Mouse (Mus musculus): ENCODE measurements around the gene Crispld2. TPM values are rescaled to one million over a fixed set of nuclear protein-coding genes. Genes with fewer than 3 reads are reported as not detected.

The Crispld2 gene
- polyA plus RNA-seq, 1 experiment from 2014 or later: 0.36 TPM

GRCm38 (mm10) chr8:120034471-120034870 is 42.2 kb downstream of the Crispld2 start:
- H3K9ac ChIP-seq (replicated peaks; ENCODE audit: low read depth, low read length): no peak overlapping the region
- H3K27me3 ChIP-seq (ENCODE audit: control insufficient read depth, insufficient read depth, low read length): no peaks in the 10 kb centered on the region
- no peak overlapping the region for H3K4me3 ChIP-seq (ENCODE audit: low read depth, low read length)
- H3K4me2 ChIP-seq (ENCODE audit: low read depth, low read length): no peak overlapping the region
- H3K27ac ChIP-seq (ENCODE audit: low read depth, low read length): no peak overlapping the region
- H3K4me1 ChIP-seq (ENCODE audit: control insufficient read depth, insufficient read depth, low read length): no peaks in the 10 kb centered on the region
- H3K9me3 ChIP-seq (ENCODE audit: control insufficient read depth, low read length): no peaks in the 10 kb centered on the region
- no peak for ATAC-seq (ENCODE audit: low read depth)
- H3K36me3 ChIP-seq (ENCODE audit: control insufficient read depth, insufficient read depth, low read length): no peaks in the 10 kb centered on the region
- 35% methylated on average over 6 of the region's 6 CpGs for WGBS

DNA sequence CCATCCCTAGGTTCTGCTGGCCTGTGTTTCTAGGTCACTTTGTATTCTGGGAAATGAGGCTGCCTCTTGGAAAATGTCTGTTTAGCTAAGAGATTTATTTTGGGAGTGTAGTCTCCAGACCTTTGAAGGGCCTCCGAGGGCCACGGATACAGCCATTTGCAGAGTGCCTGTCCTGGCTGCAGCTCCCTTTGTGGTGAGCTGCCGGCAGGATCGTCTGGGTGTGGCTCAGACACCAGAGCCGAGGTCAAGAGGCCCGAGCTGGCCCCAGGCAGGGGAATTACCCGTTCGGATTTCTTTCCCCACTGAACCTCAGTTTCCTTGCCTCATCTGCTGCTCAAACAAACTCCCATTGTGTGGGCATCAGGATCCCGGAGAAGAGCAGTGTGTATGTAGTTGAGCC is 43.9 kb downstream of the Crispld2 start:
- Histone ChIP-seq H3K9me3 (ENCODE audit: control insufficient read depth, low read length) (no peaks in the 10 kb centered on the region), H3K4me2 (ENCODE audit: low read depth, low read length) (no peak overlapping the region), H3K36me3 (ENCODE audit: control insufficient read depth, insufficient read depth, low read length) (no peaks in the 10 kb centered on the region), H3K4me3 (ENCODE audit: low read depth, low read length) (no peak overlapping the region), H3K4me1 (ENCODE audit: control insufficient read depth, insufficient read depth, low read length) (no peaks in the 10 kb centered on the region), H3K9ac (replicated peaks; ENCODE audit: low read depth, low read length) (no peak overlapping the region), H3K27ac (ENCODE audit: low read depth, low read length) (no peak overlapping the region), H3K27me3 (ENCODE audit: control insufficient read depth, insufficient read depth, low read length) (no peaks in the 10 kb centered on the region)
- 18% methylated on average over 9 of the region's 9 CpGs for WGBS
- no peak for ATAC-seq (ENCODE audit: low read depth)

DNA sequence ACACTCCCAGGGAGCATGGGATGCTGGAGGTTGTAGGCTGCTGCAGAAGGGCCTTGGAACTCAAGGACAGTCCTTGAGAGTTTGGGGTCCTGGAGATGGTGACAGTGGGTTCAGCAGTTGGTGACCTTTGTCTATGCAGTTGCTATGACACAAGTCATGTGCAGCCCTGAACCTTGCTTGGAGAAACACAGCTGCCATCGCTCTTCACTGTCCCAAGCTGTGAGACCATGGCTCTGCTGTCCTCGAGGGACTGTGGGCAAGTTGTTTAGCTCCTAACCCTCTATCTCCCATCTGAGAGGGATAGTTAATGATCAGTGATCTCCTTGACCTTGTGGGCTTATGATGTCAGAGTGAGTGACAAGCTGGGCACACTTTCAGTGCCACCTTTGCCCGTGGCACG is 44.3 kb downstream of the Crispld2 start:
- Histone ChIP-seq H3K4me2 (ENCODE audit: low read depth, low read length) (no peak overlapping the region), H3K27me3 (ENCODE audit: control insufficient read depth, insufficient read depth, low read length) (no peaks in the 10 kb centered on the region), H3K36me3 (ENCODE audit: control insufficient read depth, insufficient read depth, low read length) (no peaks in the 10 kb centered on the region), H3K4me1 (ENCODE audit: control insufficient read depth, insufficient read depth, low read length) (no peaks in the 10 kb centered on the region), H3K27ac (ENCODE audit: low read depth, low read length) (no peak overlapping the region), H3K9me3 (ENCODE audit: control insufficient read depth, low read length) (no peaks in the 10 kb centered on the region), H3K4me3 (ENCODE audit: low read depth, low read length) (no peak overlapping the region), H3K9ac (replicated peaks; ENCODE audit: low read depth, low read length) (no peak overlapping the region)
- 79% methylated on average over 4 of the region's 4 CpGs for whole genome bisulfite sequencing
- no peak for ATAC-seq (ENCODE audit: low read depth)

DNA sequence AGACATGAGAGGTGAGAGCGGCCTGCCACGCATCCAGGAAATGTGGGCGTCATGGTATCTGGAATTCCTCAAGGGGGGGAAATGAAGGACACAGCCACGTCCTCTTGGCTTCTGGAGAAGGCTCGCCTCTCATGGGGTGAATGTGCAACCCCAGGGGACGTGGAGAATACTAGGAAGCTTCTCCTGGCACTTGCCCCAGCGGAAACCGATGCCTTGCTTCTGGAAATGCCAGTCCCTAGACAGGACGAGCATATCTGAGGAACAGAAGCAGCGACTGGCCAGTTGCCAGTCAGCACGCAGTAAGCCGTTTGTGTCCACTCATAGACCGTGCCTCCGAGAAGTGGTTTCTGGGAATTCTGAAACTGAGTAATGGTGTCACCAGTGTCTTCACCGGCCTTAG is 45.0 kb downstream of the Crispld2 start:
- no peak for ATAC-seq (ENCODE audit: low read depth)
- H3K27ac ChIP-seq (ENCODE audit: low read depth, low read length): no peak overlapping the region
- WGBS: 85% methylated on average over 15 of the region's 15 CpGs
- H3K4me3 ChIP-seq (ENCODE audit: low read depth, low read length): no peak overlapping the region
- H3K36me3 ChIP-seq (ENCODE audit: control insufficient read depth, insufficient read depth, low read length): no peaks in the 10 kb centered on the region
- H3K27me3 ChIP-seq (ENCODE audit: control insufficient read depth, insufficient read depth, low read length): no peaks in the 10 kb centered on the region
- no peak overlapping the region for H3K9ac ChIP-seq (replicated peaks; ENCODE audit: low read depth, low read length)
- no peak overlapping the region for H3K4me2 ChIP-seq (ENCODE audit: low read depth, low read length)
- H3K9me3 ChIP-seq (ENCODE audit: control insufficient read depth, low read length): no peaks in the 10 kb centered on the region
- H3K4me1 ChIP-seq (ENCODE audit: control insufficient read depth, insufficient read depth, low read length): no peaks in the 10 kb centered on the region

- 85% methylated on average over 8 of the region's 8 CpGs for WGBS
- no peaks in the 10 kb centered on the region for H3K4me1 ChIP-seq (ENCODE audit: control insufficient read depth, insufficient read depth, low read length)
Measured at GRCm38 (mm10) chr8:120037611-120038010, 45.4 kb downstream of the Crispld2 start.

GRCm38 (mm10) chr8:120038741-120039140 is 46.5 kb downstream of the Crispld2 start:
- no peak overlapping the region for H3K4me3 ChIP-seq (ENCODE audit: low read depth, low read length)
- no peaks in the 10 kb centered on the region for H3K36me3 ChIP-seq (ENCODE audit: control insufficient read depth, insufficient read depth, low read length)
- H3K4me2 ChIP-seq (ENCODE audit: low read depth, low read length): no peak overlapping the region
- no peak for ATAC-seq (ENCODE audit: low read depth)
- WGBS: 92% methylated on average over 12 of the region's 12 CpGs
- no peak overlapping the region for H3K27ac ChIP-seq (ENCODE audit: low read depth, low read length)
- H3K27me3 ChIP-seq (ENCODE audit: control insufficient read depth, insufficient read depth, low read length): no peaks in the 10 kb centered on the region
- no peaks in the 10 kb centered on the region for H3K4me1 ChIP-seq (ENCODE audit: control insufficient read depth, insufficient read depth, low read length)
- no peak overlapping the region for H3K9ac ChIP-seq (replicated peaks; ENCODE audit: low read depth, low read length)
- H3K9me3 ChIP-seq (ENCODE audit: control insufficient read depth, low read length): no peaks in the 10 kb centered on the region

More at GRCm38 (mm10) chr8:120037611-120038010, 45.4 kb downstream of the Crispld2 start:
- no peaks in the 10 kb centered on the region for H3K36me3 ChIP-seq (ENCODE audit: control insufficient read depth, insufficient read depth, low read length)
- H3K9me3 ChIP-seq (ENCODE audit: control insufficient read depth, low read length): no peaks in the 10 kb centered on the region
- H3K4me3 ChIP-seq (ENCODE audit: low read depth, low read length): no peak overlapping the region
- H3K27ac ChIP-seq (ENCODE audit: low read depth, low read length): no peak overlapping the region
- ATAC-seq (ENCODE audit: low read depth): no peak
- no peak overlapping the region for H3K9ac ChIP-seq (replicated peaks; ENCODE audit: low read depth, low read length)
- no peaks in the 10 kb centered on the region for H3K27me3 ChIP-seq (ENCODE audit: control insufficient read depth, insufficient read depth, low read length)
- H3K4me2 ChIP-seq (ENCODE audit: low read depth, low read length): no peak overlapping the region

DNA sequence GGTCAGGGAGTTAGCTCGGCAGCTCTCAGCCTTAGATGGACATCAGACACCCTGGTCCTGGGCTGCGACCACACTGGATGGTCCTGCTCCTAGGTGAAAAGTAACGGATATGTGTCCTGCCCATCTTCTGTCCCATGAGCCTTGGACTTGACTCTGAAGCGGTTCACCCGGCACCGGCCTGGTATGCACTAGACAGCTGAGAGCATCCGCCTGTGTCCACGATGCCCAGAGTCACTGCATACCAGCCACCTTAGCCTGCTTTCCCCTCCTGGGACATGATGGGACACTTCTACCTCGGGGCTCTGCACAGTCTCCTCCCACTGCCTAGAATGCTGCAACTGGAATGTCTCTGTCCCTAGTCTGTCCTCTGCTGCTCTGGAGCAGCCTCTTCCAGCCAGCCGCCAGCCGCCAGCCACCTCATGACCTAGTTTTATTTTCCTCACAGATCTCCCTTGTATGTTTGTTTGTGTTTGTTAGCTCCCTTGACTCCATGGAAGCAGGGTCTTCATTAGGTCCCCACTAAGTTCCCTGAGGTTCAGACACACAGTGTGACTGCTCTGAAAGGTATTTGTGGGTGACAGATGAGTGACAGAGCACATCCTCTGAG is 47.2 kb downstream of the Crispld2 start:
- no peaks in the 10 kb centered on the region for H3K27me3 ChIP-seq (ENCODE audit: control insufficient read depth, insufficient read depth, low read length)
- no peaks in the 10 kb centered on the region for H3K9me3 ChIP-seq (ENCODE audit: control insufficient read depth, low read length)
- ATAC-seq (ENCODE audit: low read depth): no peak
- H3K36me3 ChIP-seq (ENCODE audit: control insufficient read depth, insufficient read depth, low read length): no peaks in the 10 kb centered on the region
- H3K4me1 ChIP-seq (ENCODE audit: control insufficient read depth, insufficient read depth, low read length): no peaks in the 10 kb centered on the region
- no peak overlapping the region for H3K9ac ChIP-seq (replicated peaks; ENCODE audit: low read depth, low read length)
- H3K4me3 ChIP-seq (ENCODE audit: low read depth, low read length): no peak overlapping the region
- H3K4me2 ChIP-seq (ENCODE audit: low read depth, low read length): no peak overlapping the region
- 82% methylated on average over 11 of the region's 11 CpGs for WGBS
- no peak overlapping the region for H3K27ac ChIP-seq (ENCODE audit: low read depth, low read length)

DNA sequence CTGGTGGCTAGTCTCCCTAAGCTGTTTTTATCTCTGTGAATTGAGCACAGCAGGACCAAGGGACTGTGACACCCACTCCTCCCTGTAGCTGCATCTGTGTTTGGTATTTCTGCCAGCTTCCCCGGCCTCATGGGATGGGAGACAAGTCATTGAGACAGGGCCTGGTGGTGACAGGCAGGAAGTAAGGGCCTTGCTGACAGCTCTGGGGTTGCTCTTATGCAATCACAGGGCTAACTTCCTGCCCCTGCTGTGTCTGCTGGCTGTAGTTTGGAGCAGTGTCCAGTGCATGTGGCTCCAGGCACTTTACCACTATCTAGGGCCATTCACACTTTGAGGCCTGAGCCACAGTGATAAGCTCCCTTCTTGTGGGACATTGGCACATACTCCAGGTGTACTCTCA is 48.6 kb downstream of the Crispld2 start:
- no peaks in the 10 kb centered on the region for H3K27me3 ChIP-seq (ENCODE audit: control insufficient read depth, insufficient read depth, low read length)
- H3K4me1 ChIP-seq (ENCODE audit: control insufficient read depth, insufficient read depth, low read length): no peaks in the 10 kb centered on the region
- no peak for ATAC-seq (ENCODE audit: low read depth)
- WGBS: 72% methylated on average over 1 of the region's 1 CpGs
- no peak overlapping the region for H3K4me3 ChIP-seq (ENCODE audit: low read depth, low read length)
- no peak overlapping the region for H3K9ac ChIP-seq (replicated peaks; ENCODE audit: low read depth, low read length)
- no peaks in the 10 kb centered on the region for H3K9me3 ChIP-seq (ENCODE audit: control insufficient read depth, low read length)
- no peaks in the 10 kb centered on the region for H3K36me3 ChIP-seq (ENCODE audit: control insufficient read depth, insufficient read depth, low read length)
- no peak overlapping the region for H3K27ac ChIP-seq (ENCODE audit: low read depth, low read length)
- no peak overlapping the region for H3K4me2 ChIP-seq (ENCODE audit: low read depth, low read length)

GRCm38 (mm10) chr8:120042542-120043312 is 50.5 kb downstream of the Crispld2 start:
- Histone ChIP-seq H3K4me1 (ENCODE audit: control insufficient read depth, insufficient read depth, low read length) (no peaks in the 10 kb centered on the region), H3K9ac (replicated peaks; ENCODE audit: low read depth, low read length) (no peak overlapping the region), H3K27ac (ENCODE audit: low read depth, low read length) (no peak overlapping the region), H3K4me3 (ENCODE audit: low read depth, low read length) (no peak overlapping the region), H3K9me3 (ENCODE audit: control insufficient read depth, low read length) (no peaks in the 10 kb centered on the region), H3K36me3 (ENCODE audit: control insufficient read depth, insufficient read depth, low read length) (no peaks in the 10 kb centered on the region), H3K27me3 (ENCODE audit: control insufficient read depth, insufficient read depth, low read length) (no peaks in the 10 kb centered on the region), H3K4me2 (ENCODE audit: low read depth, low read length) (no peak overlapping the region)
- 85% methylated on average over 10 of the region's 10 CpGs for WGBS
- no peak for ATAC-seq (ENCODE audit: low read depth)
